Mouse (Mus musculus): ENCODE results near the gene Gsto1. TPM values are rescaled to one million over a fixed set of nuclear protein-coding genes. Genes with fewer than 3 reads are reported as not detected.

The Gsto1 gene
- total and polyA plus RNA-seq, 3 experiments = 148 to 191 (median 152) TPM

GRCm38 (mm10) chr19:47884296-47885085, 29.7 kb downstream of the Gsto1 start:
- H3K27ac ChIP-seq = peak overlapping the region; percentile 38; the same call in 1 of the 2 replicates
- peaks cover 9% of the 10 kb centered on the region for H3K4me1 ChIP-seq (ENCODE audit: control insufficient read depth, insufficient read depth, low read length)
- no peak overlapping the region for H3K9ac ChIP-seq (ENCODE audit: low read depth, low read length)
- no peak overlapping the region for H3K4me3 ChIP-seq
- TF ChIP-seq EP300 (IDR thresholded peaks at IDR 0.05; ENCODE audit: insufficient read depth, low read depth, low read length) = no peak
- no peak for TF ChIP-seq POLR2A (IDR thresholded peaks at IDR 0.05; ENCODE audit: insufficient read depth, low read depth, low read length)
- no peak for TF ChIP-seq CTCF (IDR thresholded peaks at IDR 0.05)
- intact Hi-C loops (cut with DNase I) = no loop called here
- DNase-seq = no peak
- no peaks in the 10 kb centered on the region for H3K36me3 ChIP-seq (ENCODE audit: control insufficient read depth, insufficient read depth, low read length)
- no peaks in the 10 kb centered on the region for H3K79me2 ChIP-seq (replicated peaks; ENCODE audit: control insufficient read depth, insufficient read depth, low read length)
- whole genome bisulfite sequencing = 65% methylated on average over 13 of the region's 13 CpGs
- no peaks in the 10 kb centered on the region for H3K27me3 ChIP-seq (ENCODE audit: control insufficient read depth, insufficient read depth, low read length)

- H3K27me3 ChIP-seq (ENCODE audit: control insufficient read depth, insufficient read depth, low read length) = no peaks in the 10 kb centered on the region
- peak overlapping the region; percentile 63 for H3K27ac ChIP-seq
- intact Hi-C loops (cut with DNase I) = no loop called here
- no peaks in the 10 kb centered on the region for H3K79me2 ChIP-seq (replicated peaks; ENCODE audit: control insufficient read depth, insufficient read depth, low read length)
- no peak for TF ChIP-seq CTCF (IDR thresholded peaks at IDR 0.05)
- TF ChIP-seq EP300 (IDR thresholded peaks at IDR 0.05; ENCODE audit: insufficient read depth, low read depth, low read length) = peak; percentile 82; the same call in 1 of the 2 replicates
- 0 out of 2 replicates have a peak, but pooled peaks have one; percentile 20 for TF ChIP-seq POLR2A (IDR thresholded peaks at IDR 0.05; ENCODE audit: insufficient read depth, low read depth, low read length)
- H3K36me3 ChIP-seq (ENCODE audit: control insufficient read depth, insufficient read depth, low read length) = no peaks in the 10 kb centered on the region
- H3K9ac ChIP-seq (ENCODE audit: low read depth, low read length) = no peak overlapping the region
- H3K4me1 ChIP-seq (ENCODE audit: control insufficient read depth, insufficient read depth, low read length) = peaks cover 11% of the 10 kb centered on the region
- 49% methylated on average over 7 of the region's 7 CpGs for WGBS
- DNase-seq = peak in 1 of 2 experiments; percentile 59
- no peak overlapping the region for H3K4me3 ChIP-seq
These were observed 30.5 kb downstream of the Gsto1 start for GRCm38 (mm10) chr19:47885191-47885743.

- no peak overlapping the region for H3K9ac ChIP-seq (ENCODE audit: low read depth, low read length)
- H3K79me2 ChIP-seq (replicated peaks; ENCODE audit: control insufficient read depth, insufficient read depth, low read length) = no peaks in the 10 kb centered on the region
- intact Hi-C loops (cut with DNase I) = no loop called here
- H3K36me3 ChIP-seq (ENCODE audit: control insufficient read depth, insufficient read depth, low read length) = no peaks in the 10 kb centered on the region
- H3K27me3 ChIP-seq (ENCODE audit: control insufficient read depth, insufficient read depth, low read length) = no peaks in the 10 kb centered on the region
- H3K4me3 ChIP-seq = no peak overlapping the region
- H3K27ac ChIP-seq = peak overlapping the region; percentile 63
- 36% methylated on average over 11 of the region's 11 CpGs for WGBS
- DNase-seq = no peak
- TF ChIP-seq POLR2A (IDR thresholded peaks at IDR 0.05; ENCODE audit: insufficient read depth, low read depth, low read length) = no peak
- no peak for TF ChIP-seq CTCF (IDR thresholded peaks at IDR 0.05)
- no peak for TF ChIP-seq EP300 (IDR thresholded peaks at IDR 0.05; ENCODE audit: insufficient read depth, low read depth, low read length)
- peaks cover 11% of the 10 kb centered on the region for H3K4me1 ChIP-seq (ENCODE audit: control insufficient read depth, insufficient read depth, low read length)
These were observed 31.1 kb downstream of the Gsto1 start for GRCm38 (mm10) chr19:47885886-47886285.

- intact Hi-C loops (cut with DNase I) = loop anchor here (1.0 kb wide), 1 partner anchor 32 kb away; no protein-coding TSS in a partner anchor
- Histone ChIP-seq H3K9ac (ENCODE audit: low read depth, low read length) (no peak overlapping the region), H3K4me1 (ENCODE audit: control insufficient read depth, insufficient read depth, low read length) (peaks cover 18% of the 10 kb centered on the region), H3K36me3 (ENCODE audit: control insufficient read depth, insufficient read depth, low read length) (no peaks in the 10 kb centered on the region), H3K27me3 (ENCODE audit: control insufficient read depth, insufficient read depth, low read length) (no peaks in the 10 kb centered on the region), H3K4me3 (no peak overlapping the region), H3K27ac (no peak overlapping the region), H3K79me2 (replicated peaks; ENCODE audit: control insufficient read depth, insufficient read depth, low read length) (no peaks in the 10 kb centered on the region)
- peak in 1 of 2 experiments; percentile 57 for DNase-seq
- 31% methylated on average over 7 of the region's 7 CpGs for WGBS
- TF ChIP-seq POLR2A (IDR thresholded peaks at IDR 0.05; ENCODE audit: insufficient read depth, low read depth, low read length) (no peak), CTCF (IDR thresholded peaks at IDR 0.05) (0 out of 2 replicates have a peak, but pooled peaks have one; percentile 6), EP300 (IDR thresholded peaks at IDR 0.05; ENCODE audit: insufficient read depth, low read depth, low read length) (no peak)
These were observed 31.8 kb downstream of the Gsto1 start for GRCm38 (mm10) chr19:47886617-47887016.

- H3K4me3 ChIP-seq = no peak overlapping the region
- peaks cover 20% of the 10 kb centered on the region for H3K4me1 ChIP-seq (ENCODE audit: control insufficient read depth, insufficient read depth, low read length)
- intact Hi-C loops (cut with DNase I) = loop anchor here (1.0 kb wide), 1 partner anchor 31 kb away; no protein-coding TSS in a partner anchor
- no peaks in the 10 kb centered on the region for H3K27me3 ChIP-seq (ENCODE audit: control insufficient read depth, insufficient read depth, low read length)
- no peaks in the 10 kb centered on the region for H3K36me3 ChIP-seq (ENCODE audit: control insufficient read depth, insufficient read depth, low read length)
- peak overlapping the region; percentile 52 for H3K27ac ChIP-seq
- H3K9ac ChIP-seq (ENCODE audit: low read depth, low read length) = no peak overlapping the region
- TF ChIP-seq EP300 (IDR thresholded peaks at IDR 0.05; ENCODE audit: insufficient read depth, low read depth, low read length) (no peak), POLR2A (IDR thresholded peaks at IDR 0.05; ENCODE audit: insufficient read depth, low read depth, low read length) (no peak), CTCF (IDR thresholded peaks at IDR 0.05) (no peak)
- peak; percentile 61 to 68 for DNase-seq
- 59% methylated on average over 10 of the region's 10 CpGs for WGBS
- H3K79me2 ChIP-seq (replicated peaks; ENCODE audit: control insufficient read depth, insufficient read depth, low read length) = no peaks in the 10 kb centered on the region
These were observed 32.6 kb downstream of the Gsto1 start for GRCm38 (mm10) chr19:47887417-47887816.

GRCm38 (mm10) chr19:47888037-47888436, 33.3 kb downstream of the Gsto1 start:
- H3K4me1 ChIP-seq (ENCODE audit: control insufficient read depth, insufficient read depth, low read length) = peaks cover 20% of the 10 kb centered on the region
- intact Hi-C loops (cut with DNase I) = no loop called here
- H3K9ac ChIP-seq (ENCODE audit: low read depth, low read length) = no peak overlapping the region
- H3K36me3 ChIP-seq (ENCODE audit: control insufficient read depth, insufficient read depth, low read length) = no peaks in the 10 kb centered on the region
- no peak overlapping the region for H3K27ac ChIP-seq
- no peak overlapping the region for H3K4me3 ChIP-seq
- no peak for TF ChIP-seq EP300 (IDR thresholded peaks at IDR 0.05; ENCODE audit: insufficient read depth, low read depth, low read length)
- no peak for TF ChIP-seq POLR2A (IDR thresholded peaks at IDR 0.05; ENCODE audit: insufficient read depth, low read depth, low read length)
- TF ChIP-seq CTCF (IDR thresholded peaks at IDR 0.05) = no peak
- no peaks in the 10 kb centered on the region for H3K27me3 ChIP-seq (ENCODE audit: control insufficient read depth, insufficient read depth, low read length)
- WGBS = 93% methylated on average over 8 of the region's 8 CpGs
- peak in 1 of 2 experiments; percentile 37 for DNase-seq
- no peaks in the 10 kb centered on the region for H3K79me2 ChIP-seq (replicated peaks; ENCODE audit: control insufficient read depth, insufficient read depth, low read length)
